Mouse (Mus musculus): ENCODE data around the gene Cfap300. TPM values are rescaled to one million over a fixed set of nuclear protein-coding genes. Genes with fewer than 3 reads are reported as not detected.

Gene Cfap300
- polyA plus RNA-seq (2012; rRNA removed) = 3.8 and 6.2 TPM in 2 replicates

GRCm38 (mm10) chr9:8042338-8043043, at the start of gene Cfap300:
Gene Cfap300 (minus strand): TSS chr9:8042823.

DNA sequence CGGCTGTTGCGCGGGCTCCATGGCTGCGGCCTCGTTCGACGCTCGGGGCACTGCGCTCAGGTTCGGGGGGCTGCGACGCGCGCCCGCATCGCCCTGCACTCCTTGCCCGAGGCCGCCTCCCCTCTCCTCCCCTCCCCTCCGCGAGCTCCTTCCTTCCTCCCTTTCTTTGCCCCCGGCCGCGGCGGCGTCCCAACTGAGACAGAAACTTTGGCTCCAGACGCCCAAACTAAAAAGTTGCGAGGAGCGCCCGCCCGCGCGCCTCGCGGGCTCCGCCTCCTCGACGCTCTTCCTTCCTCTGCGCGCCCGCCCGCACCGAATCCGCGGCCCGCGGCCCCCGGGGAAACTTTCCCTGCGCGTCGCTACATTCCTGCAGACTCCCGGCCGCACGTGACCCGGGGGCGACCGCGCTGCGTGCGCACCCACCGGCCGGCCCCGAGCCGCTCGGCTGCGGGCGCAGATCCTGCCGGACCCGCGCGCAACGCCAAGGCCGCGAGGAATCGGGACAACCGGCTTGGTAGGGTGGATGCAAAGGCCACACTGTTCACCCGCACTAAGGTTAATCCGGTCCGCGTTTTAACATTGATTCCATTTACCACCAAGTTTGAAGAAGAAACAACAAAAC, 38.1 kb downstream of the Cfap300 start, which contains the start of gene Yap1:
Gene Yap1, minus strand, starts transcription at position 227 of the 622 bp plus-strand sequence.

Other genes starting within 250 kb of the Cfap300 start
- gene Birc2, start 205.8 kb downstream of the Cfap300 start, polyA plus RNA-seq (2012; rRNA removed) = 19.4 and 21.5 TPM in 2 replicates
- 6.9 and 9.5 TPM in 2 replicates for gene Birc3, start 169.6 kb downstream of the Cfap300 start, polyA plus RNA-seq (2012; rRNA removed)
- gene Yap1, start 38.2 kb downstream of the Cfap300 start, polyA plus RNA-seq (2012; rRNA removed) = 83.5 and 102 TPM in 2 replicates
- gene Cep126, start 91.5 kb upstream of the Cfap300 start, polyA plus RNA-seq (2012; rRNA removed) = 1.7 and 2.8 TPM in 2 replicates